In the genomic region with DNA sequence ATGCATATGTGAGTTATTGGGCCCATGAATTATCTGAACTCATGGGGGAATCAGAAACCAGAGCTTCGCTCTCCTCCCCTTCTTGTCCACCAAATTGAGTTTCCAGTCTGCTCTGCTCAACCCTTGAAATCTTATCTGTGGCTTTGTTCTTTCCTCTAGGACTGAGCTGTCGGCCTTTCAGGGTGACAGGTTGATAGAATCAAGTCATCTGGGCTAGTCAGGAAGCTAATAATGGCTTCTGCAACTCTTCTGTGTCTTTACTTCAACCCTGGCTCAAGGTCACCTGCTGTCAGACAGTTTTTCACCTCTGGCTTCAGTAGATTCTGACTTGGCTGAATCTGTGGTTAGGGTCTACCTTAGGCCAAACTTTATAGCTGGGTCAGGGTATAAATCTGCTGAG, we compare ENCODE assay signal across 11 mouse cellular contexts.
"Had no signal": no experiment of that assay in that cellular context is flagged by ENCODE, and none has a peak within 500 bp of the region (broad histone marks: within the 10 kb centered on the region; RNA-seq: fewer than 3 reads in every experiment).

No protein-coding gene starts in this region.

- H3K36me3 ChIP-seq: limb, embryonic 13.5 days; midbrain, embryonic 13.5 days; stomach, embryonic 15.5 days had no signal

- ATAC-seq: midbrain, embryonic 13.5 days had no signal

- H3K4me2 ChIP-seq: limb, embryonic 13.5 days; midbrain, embryonic 13.5 days; stomach, embryonic 15.5 days had no signal

- H3K4me3 ChIP-seq: layer of hippocampus, adult 2 months; limb, embryonic 13.5 days; midbrain, embryonic 13.5 days; stomach, embryonic 15.5 days had no signal

- H3K9ac ChIP-seq: limb, embryonic 13.5 days; liver, embryonic 14.5 days; midbrain, embryonic 13.5 days; stomach, embryonic 15.5 days had no signal

- H3K27me3 ChIP-seq: limb, embryonic 13.5 days; midbrain, embryonic 13.5 days; stomach, embryonic 15.5 days had no signal

- DNase-seq: kidney, postnatal 10 days; kidney, postnatal 4 days; left cerebral cortex, postnatal 4 days; lung, adult 18-20 months; right cerebral cortex, postnatal 14 days; thymus, postnatal 4 days had no signal

- H3K9me3 ChIP-seq: stomach, embryonic 15.5 days had no signal

- H3K4me1 ChIP-seq: limb, embryonic 13.5 days; midbrain, embryonic 13.5 days; stomach, embryonic 15.5 days had no signal

- H3K27ac ChIP-seq: layer of hippocampus, adult 2 months; limb, embryonic 13.5 days; liver, embryonic 14.5 days; midbrain, embryonic 13.5 days; stomach, embryonic 15.5 days had no signal
